Mouse (Mus musculus) heart, adult 2 months (tissue): ENCODE measurements around the gene Tanc2.

Experiments
- CTCF ChIP-seq: fragments of 200-600 bp; IDR thresholded peaks from 2 replicates; pipeline ENCODE4 v1.8.1; 2022; ENCODE audit warnings: antibody characterized with exemption, mild to moderate bottlenecking, moderate library complexity
- EP300 ChIP-seq: fragments of 200-500 bp; IDR thresholded peaks from 2 replicates; pipeline ENCODE4 v1.6.1; 2011; ENCODE audit warnings: low read depth, low read length, control low read depth; ENCODE audit not compliant: insufficient read depth
- POLR2A ChIP-seq: fragments of 200-500 bp; IDR thresholded peaks from 2 replicates; pipeline ENCODE4 v1.6.1; 2011; ENCODE audit warnings: mild to moderate bottlenecking, low read depth, low read length, control low read depth; ENCODE audit not compliant: insufficient read depth

GRCm38 (mm10) chr11:105577211-105577610 is 12.6 kb upstream of the Tanc2 start:
- TF ChIP-seq CTCF (no peak), POLR2A (no peak), EP300 (no peak)
